Mouse (Mus musculus): ENCODE measurements around the gene Naa16. TPM values are rescaled to one million over a fixed set of nuclear protein-coding genes. Genes with fewer than 3 reads are reported as not detected.

The Naa16 gene
- polyA plus RNA-seq, 1 experiment from 2014 or later, result 18.7 TPM

DNA sequence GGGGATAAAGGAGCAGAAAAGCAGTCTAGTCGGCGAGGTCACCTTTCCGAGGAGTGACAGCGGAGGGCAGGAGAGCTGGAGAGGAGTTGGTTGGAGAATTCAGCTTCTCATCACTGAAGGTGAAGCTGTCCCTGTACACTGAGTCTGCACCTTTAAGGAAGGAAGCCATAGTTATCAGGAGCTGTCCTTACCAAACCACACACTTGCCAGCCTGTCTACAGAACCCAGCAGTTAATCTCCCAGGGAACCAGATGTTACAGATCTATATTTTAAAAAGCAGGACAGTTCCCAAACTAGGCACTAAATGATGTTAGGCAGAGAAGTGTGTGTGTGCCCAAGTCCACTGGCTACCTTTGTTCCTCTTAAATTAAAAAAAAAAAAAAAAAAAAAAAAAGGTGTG is 98.9 kb downstream of the Naa16 start:
- CTCF ChIA-PET, result interaction anchor here (1.6 kb wide), 1 partner anchor 21 kb away, joined by 3 read pairs; no protein-coding TSS in a partner anchor
- in situ Hi-C loops (cut with MboI; ENCODE audit: low pct_unique_long_range_greater_than_20kb), result no loop called here
- no peak for DNase-seq (ENCODE audit: low read depth, low spot score)
- TF ChIP-seq CTCF (IDR thresholded peaks at IDR 0.05), result no peak
- H3K27me3 ChIP-seq, result no peaks in the 10 kb centered on the region
- POLR2A ChIA-PET, result no interaction called here
- ATAC-seq, result no peak

- POLR2A ChIA-PET, result no interaction called here
- CTCF ChIA-PET, result no interaction called here
- H3K27me3 ChIP-seq, result no peaks in the 10 kb centered on the region
- no peak for DNase-seq (ENCODE audit: low read depth, low spot score)
- no peak for ATAC-seq
- in situ Hi-C loops (cut with MboI; ENCODE audit: low pct_unique_long_range_greater_than_20kb), result no loop called here
- no peak for TF ChIP-seq CTCF (IDR thresholded peaks at IDR 0.05)
These were observed 99.7 kb downstream of the Naa16 start for GRCm38 (mm10) chr14:79290683-79291425.

GRCm38 (mm10) chr14:79289909-79290308 is 100.7 kb downstream of the Naa16 start:
- POLR2A ChIA-PET, result no interaction called here

DNA sequence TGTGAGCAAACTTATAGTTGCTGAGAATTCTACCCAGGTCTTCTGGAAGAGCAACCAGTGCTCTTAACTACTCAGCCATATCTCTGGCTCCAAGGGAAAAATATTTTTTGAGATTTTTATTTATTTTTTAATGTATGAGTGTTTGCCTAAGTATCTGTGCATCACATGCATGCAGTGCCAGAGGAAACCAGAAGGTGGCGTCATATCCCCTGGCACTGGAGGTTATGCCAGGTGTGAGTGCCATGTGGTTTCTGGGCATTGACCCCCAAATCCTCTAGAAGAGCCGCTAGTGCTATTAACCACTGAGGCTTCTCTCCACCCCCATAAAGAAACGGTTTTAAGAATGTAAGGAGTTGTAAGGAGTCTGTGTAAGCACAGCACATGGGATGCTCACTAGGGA is 102.3 kb downstream of the Naa16 start:
- ATAC-seq (no peak), DNase-seq (ENCODE audit: low read depth, low spot score) (no peak)
- H3K27me3 ChIP-seq, result no peaks in the 10 kb centered on the region
- in situ Hi-C loops (cut with MboI; ENCODE audit: low pct_unique_long_range_greater_than_20kb), result no loop called here
- CTCF ChIA-PET, result interaction anchor here (2.2 kb wide), 1 partner anchor 13 kb away, joined by 6 read pairs; no protein-coding TSS in a partner anchor
- POLR2A ChIA-PET, result no interaction called here
- TF ChIP-seq CTCF (IDR thresholded peaks at IDR 0.05), result peak; percentile 45

More at GRCm38 (mm10) chr14:79289909-79290308, 100.7 kb downstream of the Naa16 start:
- ATAC-seq, result no peak
- no peak for DNase-seq (ENCODE audit: low read depth, low spot score)
- in situ Hi-C loops (cut with MboI; ENCODE audit: low pct_unique_long_range_greater_than_20kb), result no loop called here
- CTCF ChIA-PET, result interaction anchor here (2.2 kb wide), 1 partner anchor 15 kb away, joined by 6 read pairs; no protein-coding TSS in a partner anchor
- no peak for TF ChIP-seq CTCF (IDR thresholded peaks at IDR 0.05)
- no peaks in the 10 kb centered on the region for H3K27me3 ChIP-seq

GRCm38 (mm10) chr14:79287251-79287863 is 103.2 kb downstream of the Naa16 start:
- H3K27me3 ChIP-seq, result no peaks in the 10 kb centered on the region
- no peak for DNase-seq (ENCODE audit: low read depth, low spot score)
- no peak for TF ChIP-seq CTCF (IDR thresholded peaks at IDR 0.05)
- POLR2A ChIA-PET, result interaction anchor here (0.7 kb wide), 1 partner anchor 163 kb away, joined by 3 read pairs; no protein-coding TSS in a partner anchor
- no peak for ATAC-seq
- in situ Hi-C loops (cut with MboI; ENCODE audit: low pct_unique_long_range_greater_than_20kb), result no loop called here
- CTCF ChIA-PET, result no interaction called here

DNA sequence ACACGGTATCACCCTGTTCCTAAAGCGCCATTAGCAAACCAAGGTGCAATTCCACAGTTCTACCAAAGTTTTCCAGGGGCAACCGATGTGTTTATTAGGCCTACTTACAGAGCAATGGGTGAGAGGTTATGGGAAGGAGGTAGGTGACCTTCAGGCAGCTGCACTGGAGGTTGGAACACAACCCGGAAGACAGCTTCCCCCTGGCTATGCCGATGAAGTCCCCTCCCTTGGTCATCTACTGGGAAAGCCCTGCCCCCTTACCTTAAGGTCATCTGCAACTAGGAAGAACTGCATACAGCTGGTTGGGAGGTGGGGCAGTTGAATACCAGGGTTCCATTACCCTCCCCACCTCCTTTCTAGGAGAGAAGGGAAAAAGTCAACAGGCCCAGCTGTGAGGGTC is 105.0 kb downstream of the Naa16 start:
- TF ChIP-seq CTCF (IDR thresholded peaks at IDR 0.05), result no peak
- in situ Hi-C loops (cut with MboI; ENCODE audit: low pct_unique_long_range_greater_than_20kb), result no loop called here
- ChIA-PET CTCF (interaction anchor here (1.2 kb wide), 1 partner anchor 8 kb away, joined by 4 read pairs; no protein-coding TSS in a partner anchor), POLR2A (no interaction called here)
- DNase-seq (ENCODE audit: low read depth, low spot score), result no peak
- ATAC-seq, result no peak
- H3K27me3 ChIP-seq, result no peaks in the 10 kb centered on the region

GRCm38 (mm10) chr14:79284616-79285015 is 106.0 kb downstream of the Naa16 start:
- ChIA-PET POLR2A (no interaction called here), CTCF (interaction anchor here (1.2 kb wide), 1 partner anchor 7 kb away, joined by 4 read pairs; no protein-coding TSS in a partner anchor)
- TF ChIP-seq CTCF (IDR thresholded peaks at IDR 0.05), result no peak
- ATAC-seq (no peak), DNase-seq (ENCODE audit: low read depth, low spot score) (no peak)
- no peaks in the 10 kb centered on the region for H3K27me3 ChIP-seq
- in situ Hi-C loops (cut with MboI; ENCODE audit: low pct_unique_long_range_greater_than_20kb), result no loop called here

DNA sequence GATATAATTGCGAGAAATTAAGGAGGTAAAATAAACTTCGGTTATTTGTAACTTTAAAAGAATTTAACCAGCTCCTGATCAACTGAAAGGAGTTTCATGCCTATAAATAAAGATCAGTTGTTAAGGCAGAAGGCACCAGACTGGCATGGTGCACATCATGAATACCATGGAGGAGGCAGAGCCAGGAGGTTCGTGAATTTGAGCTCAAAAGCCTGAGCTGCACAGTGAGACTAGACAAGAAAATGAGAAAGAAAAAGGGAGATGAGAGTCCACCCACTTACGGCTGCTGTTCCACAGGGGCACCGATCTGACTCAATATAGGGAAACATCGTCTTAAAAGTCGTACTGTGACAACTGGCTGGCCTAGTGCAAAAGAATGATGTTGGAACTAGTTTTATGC is 106.6 kb downstream of the Naa16 start:
- ATAC-seq (no peak), DNase-seq (ENCODE audit: low read depth, low spot score) (no peak)
- CTCF ChIA-PET, result no interaction called here
- in situ Hi-C loops (cut with MboI; ENCODE audit: low pct_unique_long_range_greater_than_20kb), result no loop called here
- no peak for TF ChIP-seq CTCF (IDR thresholded peaks at IDR 0.05)
- POLR2A ChIA-PET, result no interaction called here
- no peaks in the 10 kb centered on the region for H3K27me3 ChIP-seq

GRCm38 (mm10) chr14:79281894-79282553 is 108.6 kb downstream of the Naa16 start:
- POLR2A ChIA-PET, result interaction anchor here (0.6 kb wide), 1 partner anchor 31 kb away, joined by 4 read pairs; no protein-coding TSS in a partner anchor
- TF ChIP-seq CTCF (IDR thresholded peaks at IDR 0.05), result no peak
- DNase-seq (ENCODE audit: low read depth, low spot score) (no peak), ATAC-seq (no peak)
- in situ Hi-C loops (cut with MboI; ENCODE audit: low pct_unique_long_range_greater_than_20kb), result no loop called here
- no peaks in the 10 kb centered on the region for H3K27me3 ChIP-seq
- CTCF ChIA-PET, result no interaction called here

DNA sequence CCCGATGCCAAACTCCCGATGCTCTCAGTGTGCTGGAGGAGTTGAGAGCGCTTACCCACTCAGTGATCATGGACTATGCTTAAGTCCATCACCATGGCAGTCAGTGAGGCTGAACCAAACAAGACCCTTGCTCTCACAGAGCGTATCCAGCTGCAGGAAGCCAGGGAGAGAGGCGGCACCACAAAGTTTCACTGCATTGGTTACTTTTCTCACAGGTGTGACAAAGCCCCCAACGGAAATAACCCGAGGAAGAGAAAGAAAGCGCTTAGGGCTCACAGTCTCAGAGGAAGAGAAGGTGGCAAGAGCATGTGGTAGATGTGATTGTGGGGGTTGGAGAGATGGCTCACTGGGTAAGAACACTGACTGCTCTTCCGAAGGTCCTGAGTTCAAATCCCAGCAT is 110.1 kb downstream of the Naa16 start:
- DNase-seq (ENCODE audit: low read depth, low spot score) (no peak), ATAC-seq (no peak)
- ChIA-PET CTCF (no interaction called here), POLR2A (no interaction called here)
- no peaks in the 10 kb centered on the region for H3K27me3 ChIP-seq
- TF ChIP-seq CTCF (IDR thresholded peaks at IDR 0.05), result no peak
- in situ Hi-C loops (cut with MboI; ENCODE audit: low pct_unique_long_range_greater_than_20kb), result no loop called here

GRCm38 (mm10) chr14:79279494-79279893 is 111.1 kb downstream of the Naa16 start:
- no peak for TF ChIP-seq CTCF (IDR thresholded peaks at IDR 0.05)
- ATAC-seq (no peak), DNase-seq (ENCODE audit: low read depth, low spot score) (no peak)
- H3K27me3 ChIP-seq, result no peaks in the 10 kb centered on the region
- in situ Hi-C loops (cut with MboI; ENCODE audit: low pct_unique_long_range_greater_than_20kb), result no loop called here
- ChIA-PET CTCF (no interaction called here), POLR2A (no interaction called here)

Data from Patski (cell line).